Mouse (Mus musculus): ENCODE results near the gene Psmd7.

GRCm38 (mm10) chr8:107576702-107577101 is 11.6 kb downstream of the Psmd7 start:
- TF ChIP-seq CTCF (conservative IDR thresholded peaks at IDR 0.05; ENCODE audit: low read length): peak; percentile 86
- no peak for TF ChIP-seq POU5F1 (IDR thresholded peaks at IDR 0.05; ENCODE audit: borderline replicate concordance, low read length)

Measured in E14TG2a.4 (cell line).